Mouse (Mus musculus) midbrain, embryonic 16.5 days (tissue): ENCODE measurements at regions not wholly inside any gene's neighbourhood (a gene's known extent, or its start where the extent isn't known, plus 50 kb on each side); places are given as distances from the start of the nearest gene placed in this dataset.

Source experiments
- ATAC-seq: fragments of 200-750 bp; cut with Nextera tagmentation; 2 replicates; pipeline ENCODE4 v1.8.0; 2017; ENCODE audit warnings: moderate TSS enrichment
- H3K27ac ChIP-seq: fragments of 300-500 bp; sonication (generic); 2 replicates; pipeline ENCODE4 v1.5.1; 2014; ENCODE audit warnings: mild to moderate bottlenecking, low read length, mixed read lengths
- H3K27me3 ChIP-seq: fragments of 300-500 bp; sonication (generic); 2 replicates; pipeline ENCODE4 v1.6.1; 2014; ENCODE audit warnings: low read depth, low read length, mixed read lengths; ENCODE audit not compliant: control insufficient read depth, insufficient read depth
- H3K36me3 ChIP-seq: fragments of 300-500 bp; sonication (generic); 2 replicates; pipeline ENCODE4 v1.6.1; 2014; ENCODE audit warnings: mild to moderate bottlenecking, low read length, moderate library complexity, mixed read lengths; ENCODE audit not compliant: control insufficient read depth, insufficient read depth
- H3K4me1 ChIP-seq: fragments of 300-500 bp; sonication (generic); 2 replicates; pipeline ENCODE4 v1.6.1; 2014; ENCODE audit warnings: mild to moderate bottlenecking, low read length, mixed read lengths; ENCODE audit not compliant: control insufficient read depth, insufficient read depth
- H3K4me2 ChIP-seq: fragments of 300-500 bp; sonication (generic); 2 replicates; pipeline ENCODE4 v1.6.1; 2014; ENCODE audit warnings: mild to moderate bottlenecking, low read length, mixed read lengths
- H3K4me3 ChIP-seq: fragments of 300-500 bp; sonication (generic); 2 replicates; pipeline ENCODE4 v1.5.1; 2014; ENCODE audit warnings: low read depth, mild to moderate bottlenecking, low read length, moderate library complexity, mixed read lengths
- H3K9ac ChIP-seq: fragments of 300-500 bp; sonication (generic); 2 replicates; pipeline ENCODE4 v1.6.1; 2014; ENCODE audit warnings: low read depth, low read length, mixed read lengths
- H3K9me3 ChIP-seq: fragments of 300-500 bp; sonication (generic); replicated peaks from 2 replicates; pipeline ENCODE4 v1.6.1; 2014; ENCODE audit warnings: mild to moderate bottlenecking, low read length, mixed read lengths; ENCODE audit not compliant: control insufficient read depth, poor library complexity, severe bottlenecking
- WGBS: fragments of 180-500 bp; shearing (Covaris S2); extraction: QIAGEN DNeasy Blood & Tissue Kit; methylation state at CpG from one replicate; pipeline ENCODE4 v1.1.7; 2014; 5-methylcytosine and 5-hydroxymethylcytosine counted together

DNA sequence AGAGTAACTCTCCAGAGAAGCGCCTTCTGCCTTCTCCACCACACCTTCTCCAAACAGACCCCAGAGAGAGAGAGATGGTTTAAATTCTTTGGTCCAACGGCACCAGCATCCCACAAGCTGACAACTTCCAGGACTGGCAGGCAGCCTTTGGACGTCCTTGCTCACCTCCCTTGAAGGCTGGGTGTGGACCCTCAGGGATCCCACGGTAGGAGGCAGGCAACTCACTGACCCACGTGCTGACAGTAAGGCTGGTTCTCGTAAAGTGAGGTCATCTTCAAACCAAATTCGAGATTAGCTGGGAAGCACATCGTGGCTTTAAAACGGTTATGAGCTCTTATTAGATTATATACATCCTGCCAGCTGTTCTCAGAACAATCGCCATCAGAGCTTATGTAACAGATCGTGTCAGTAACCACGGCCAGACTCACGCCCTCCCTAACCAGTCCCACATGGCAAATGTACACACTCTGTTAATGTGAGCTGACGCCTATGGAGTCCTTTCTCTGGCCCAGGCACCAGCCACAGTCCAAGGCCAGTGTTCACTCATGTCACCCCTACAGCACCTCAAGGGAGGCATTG is 239.9 kb upstream of the Rtl1 start:
- Histone ChIP-seq H3K27ac (no peak overlapping the region), H3K27me3 (no peaks in the 10 kb centered on the region), H3K36me3 (no peaks in the 10 kb centered on the region), H3K9me3 (no peaks in the 10 kb centered on the region), H3K4me3 (no peak overlapping the region), H3K4me1 (peaks cover 2% of the 10 kb centered on the region; the same call in 1 of the 2 replicates), H3K4me2 (no peak overlapping the region), H3K9ac (no peak overlapping the region)
- WGBS, result 74% methylated on average over 14 of the region's 14 CpGs
- no peak for ATAC-seq

GRCm38 (mm10) chr12:109844723-109845601 is 244.8 kb upstream of the Rtl1 start:
- H3K4me1 ChIP-seq, result no peaks in the 10 kb centered on the region; the same call in 1 of the 2 replicates
- H3K4me3 ChIP-seq, result no peak overlapping the region
- no peaks in the 10 kb centered on the region for H3K36me3 ChIP-seq
- no peak for ATAC-seq
- no peak overlapping the region for H3K27ac ChIP-seq
- no peaks in the 10 kb centered on the region for H3K27me3 ChIP-seq
- H3K9me3 ChIP-seq, result no peaks in the 10 kb centered on the region
- no peak overlapping the region for H3K4me2 ChIP-seq
- WGBS, result 43% methylated on average over 8 of the region's 8 CpGs
- H3K9ac ChIP-seq, result no peak overlapping the region

GRCm38 (mm10) chr12:109845602-109845906 is 245.4 kb upstream of the Rtl1 start:
- Histone ChIP-seq H3K36me3 (no peaks in the 10 kb centered on the region), H3K4me1 (no peaks in the 10 kb centered on the region; the same call in 1 of the 2 replicates), H3K9me3 (no peaks in the 10 kb centered on the region), H3K27me3 (no peaks in the 10 kb centered on the region), H3K27ac (no peak overlapping the region), H3K9ac (no peak overlapping the region), H3K4me2 (no peak overlapping the region), H3K4me3 (no peak overlapping the region)
- WGBS, result 19% methylated on average over 5 of the region's 5 CpGs
- ATAC-seq, result no peak

- Histone ChIP-seq H3K9me3 (peaks cover 4% of the 10 kb centered on the region; the same call in 1 of the 2 replicates), H3K36me3 (no peaks in the 10 kb centered on the region), H3K27ac (no peak overlapping the region), H3K4me1 (no peaks in the 10 kb centered on the region; the same call in 1 of the 2 replicates), H3K4me3 (no peak overlapping the region), H3K27me3 (no peaks in the 10 kb centered on the region), H3K9ac (no peak overlapping the region), H3K4me2 (no peak overlapping the region)
- no peak for ATAC-seq
- 95% methylated on average over 1 of the region's 1 CpGs for WGBS
These were observed 256.2 kb upstream of the Rtl1 start for GRCm38 (mm10) chr12:109856336-109856735.

GRCm38 (mm10) chr12:109857705-109858104 is 257.6 kb upstream of the Rtl1 start:
- Histone ChIP-seq H3K9me3 (peaks cover 3% of the 10 kb centered on the region; the same call in 1 of the 2 replicates), H3K9ac (no peak overlapping the region), H3K4me3 (no peak overlapping the region), H3K4me1 (no peaks in the 10 kb centered on the region; the same call in 1 of the 2 replicates), H3K36me3 (no peaks in the 10 kb centered on the region), H3K4me2 (no peak overlapping the region), H3K27ac (no peak overlapping the region), H3K27me3 (no peaks in the 10 kb centered on the region)
- no peak for ATAC-seq
- WGBS, result 47% methylated on average over 4 of the region's 4 CpGs

- ATAC-seq, result no peak
- Histone ChIP-seq H3K9me3 (no peaks in the 10 kb centered on the region), H3K4me3 (no peak overlapping the region), H3K9ac (no peak overlapping the region), H3K4me2 (no peak overlapping the region), H3K27me3 (no peaks in the 10 kb centered on the region), H3K4me1 (no peaks in the 10 kb centered on the region), H3K27ac (no peak overlapping the region), H3K36me3 (no peaks in the 10 kb centered on the region)
- 84% methylated on average over 4 of the region's 4 CpGs for WGBS
These were observed 264.7 kb upstream of the Rtl1 start for GRCm38 (mm10) chr12:109864826-109865225.

GRCm38 (mm10) chr12:109871021-109871420 is 270.9 kb upstream of the Rtl1 start:
- Histone ChIP-seq H3K9ac (no peak overlapping the region), H3K4me1 (no peaks in the 10 kb centered on the region), H3K9me3 (no peaks in the 10 kb centered on the region), H3K4me3 (no peak overlapping the region), H3K36me3 (no peaks in the 10 kb centered on the region), H3K27ac (no peak overlapping the region), H3K27me3 (no peaks in the 10 kb centered on the region), H3K4me2 (no peak overlapping the region)
- no peak for ATAC-seq
- 94% methylated on average over 14 of the region's 14 CpGs for WGBS

DNA sequence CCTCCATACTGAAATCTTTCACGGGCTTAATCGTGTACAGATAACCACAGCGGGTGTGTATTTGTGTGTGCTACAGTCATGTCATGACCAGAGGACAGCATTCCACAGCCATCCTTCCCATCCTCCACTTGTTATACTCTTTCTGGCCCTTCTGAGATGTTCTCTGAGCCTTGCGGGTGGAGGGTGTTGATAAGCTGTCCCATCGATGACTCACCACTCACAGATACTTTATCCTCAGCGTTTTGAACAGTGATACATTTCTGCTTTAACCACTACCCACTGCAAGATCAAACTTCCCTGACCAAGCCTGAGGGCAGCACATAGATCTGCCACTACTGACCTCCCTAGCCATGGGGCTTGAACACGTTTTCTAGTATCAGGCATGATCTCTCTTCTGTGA is 274.3 kb upstream of the Rtl1 start:
- Histone ChIP-seq H3K36me3 (no peaks in the 10 kb centered on the region), H3K4me1 (no peaks in the 10 kb centered on the region), H3K9me3 (no peaks in the 10 kb centered on the region), H3K27ac (no peak overlapping the region), H3K27me3 (no peaks in the 10 kb centered on the region), H3K9ac (no peak overlapping the region), H3K4me3 (no peak overlapping the region), H3K4me2 (no peak overlapping the region)
- ATAC-seq, result no peak
- WGBS, result 87% methylated on average over 7 of the region's 7 CpGs

DNA sequence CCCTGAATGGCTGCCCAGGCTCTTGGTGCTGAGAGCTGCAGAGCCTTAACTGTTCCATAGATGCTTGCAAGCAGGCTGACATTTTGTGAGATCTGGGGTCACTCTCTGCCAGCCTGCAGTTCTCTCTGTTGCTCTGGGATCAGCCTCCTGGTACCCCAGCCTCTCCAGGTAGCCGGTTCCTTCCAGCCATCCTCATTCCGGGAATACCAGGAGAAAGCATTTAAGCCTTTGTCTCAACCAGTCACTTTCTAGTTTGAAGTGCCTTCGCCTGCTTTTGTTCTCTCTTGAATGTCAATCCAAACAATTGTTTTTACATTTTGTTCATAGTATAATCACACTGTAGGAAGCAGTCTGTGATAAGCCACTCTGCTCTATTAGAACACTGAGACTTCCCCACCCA is 281.0 kb upstream of the Rtl1 start:
- H3K36me3 ChIP-seq, result no peaks in the 10 kb centered on the region
- no peak overlapping the region for H3K9ac ChIP-seq
- H3K9me3 ChIP-seq, result no peaks in the 10 kb centered on the region
- H3K4me2 ChIP-seq, result no peak overlapping the region
- ATAC-seq, result no peak
- no peaks in the 10 kb centered on the region for H3K4me1 ChIP-seq
- WGBS, result 37% methylated on average over 3 of the region's 3 CpGs
- H3K27me3 ChIP-seq, result no peaks in the 10 kb centered on the region
- no peak overlapping the region for H3K4me3 ChIP-seq
- H3K27ac ChIP-seq, result no peak overlapping the region
